Mouse (Mus musculus): ENCODE measurements around the gene Mmd2.

Mmd2 gene

DNA sequence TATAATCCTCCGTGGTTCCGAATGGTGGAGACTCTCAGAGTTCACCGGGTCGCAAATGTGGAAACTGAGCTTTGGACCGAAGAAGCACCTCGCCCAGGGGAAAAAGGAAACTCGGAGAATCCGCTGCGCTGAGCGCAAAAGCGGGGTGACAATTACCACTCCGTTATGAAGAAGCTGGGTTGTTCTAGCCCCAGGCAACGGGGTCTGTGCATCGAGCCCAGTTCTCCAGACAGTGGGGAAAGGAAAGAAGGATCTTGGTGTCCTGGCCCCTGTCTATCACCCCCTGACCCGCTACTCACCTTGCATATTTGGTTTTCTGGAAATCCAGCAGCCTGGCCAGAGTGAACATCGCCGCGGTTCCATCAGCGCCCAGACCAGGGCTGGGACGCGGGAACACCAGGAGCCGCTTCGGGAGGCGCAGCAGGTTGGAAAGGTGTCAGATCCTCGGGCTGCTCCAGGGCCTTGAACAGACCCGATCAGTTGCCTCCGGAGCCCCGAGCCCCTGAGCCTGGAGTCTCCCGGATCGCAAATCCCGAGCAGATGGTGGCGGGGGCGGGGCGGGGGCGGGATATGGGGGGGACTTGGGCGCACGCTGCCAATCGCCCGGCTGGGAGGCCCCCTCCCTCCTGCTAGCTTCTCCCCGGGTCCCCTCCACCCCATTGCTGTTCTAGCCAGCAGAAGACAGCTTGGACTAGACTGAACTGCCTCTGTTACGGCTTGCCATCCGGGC lies at the start of gene Mmd2:
Gene Mmd2, minus strand, starts transcription at position 542 of the 730 bp plus-strand sequence.
- in situ Hi-C loops (cut with MboI, MseI): no loop called here

DNA sequence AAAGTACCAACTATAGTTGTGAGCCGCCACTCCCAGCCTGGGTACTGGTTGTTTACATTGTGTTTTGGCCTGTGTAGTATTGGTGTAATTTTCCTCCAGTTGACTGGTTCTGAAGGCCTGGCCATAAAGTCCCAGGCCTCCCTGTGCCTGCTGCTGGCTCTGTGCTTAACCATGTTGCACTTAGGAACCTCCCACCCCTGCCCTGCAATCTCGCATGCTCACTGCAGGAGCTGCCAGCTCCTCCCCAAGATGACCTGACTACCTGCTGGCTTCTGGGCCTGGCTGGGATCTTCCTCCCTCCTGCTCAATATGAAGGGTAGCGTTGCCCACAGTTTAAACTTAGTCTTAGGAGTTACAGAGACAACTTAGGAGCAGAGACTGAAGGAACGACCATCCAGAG lies 43.7 kb upstream of the Mmd2 start:
- in situ Hi-C loops (cut with MboI, MseI): no loop called here

DNA sequence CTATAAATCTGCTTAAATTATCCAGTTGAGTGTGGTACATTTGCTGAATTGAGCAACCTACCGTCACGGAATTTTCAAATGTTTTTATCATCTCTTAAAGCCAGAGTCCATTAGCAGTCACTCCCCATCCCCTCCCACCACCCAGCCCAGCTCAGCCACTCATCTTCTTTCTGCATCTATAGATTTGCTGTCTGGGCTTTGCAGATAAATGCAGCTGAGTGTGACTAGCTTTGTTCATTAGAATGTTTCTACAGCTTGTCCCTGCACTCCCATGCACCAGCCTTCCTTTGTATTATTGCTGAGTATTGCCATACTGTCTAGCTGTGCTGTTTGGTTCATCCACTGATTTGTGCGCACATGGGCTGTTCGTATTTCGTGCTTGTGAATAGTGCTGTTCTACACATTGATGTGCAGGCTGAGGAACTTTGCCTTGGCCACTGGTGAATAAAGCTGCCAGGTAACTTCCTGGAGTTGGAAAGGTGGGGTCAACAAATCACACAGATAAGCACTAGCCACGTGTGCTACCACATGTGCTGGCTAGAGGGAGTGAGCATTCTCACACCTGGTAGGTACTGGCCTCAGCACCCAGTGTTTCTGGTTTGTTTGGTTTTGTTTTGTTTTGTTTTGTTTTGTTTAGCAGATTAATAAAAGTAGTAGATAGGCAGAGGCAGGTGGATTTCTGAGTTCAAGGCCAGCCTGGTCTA lies 42.3 kb upstream of the Mmd2 start:
- in situ Hi-C loops (cut with MboI, MseI): no loop called here

DNA sequence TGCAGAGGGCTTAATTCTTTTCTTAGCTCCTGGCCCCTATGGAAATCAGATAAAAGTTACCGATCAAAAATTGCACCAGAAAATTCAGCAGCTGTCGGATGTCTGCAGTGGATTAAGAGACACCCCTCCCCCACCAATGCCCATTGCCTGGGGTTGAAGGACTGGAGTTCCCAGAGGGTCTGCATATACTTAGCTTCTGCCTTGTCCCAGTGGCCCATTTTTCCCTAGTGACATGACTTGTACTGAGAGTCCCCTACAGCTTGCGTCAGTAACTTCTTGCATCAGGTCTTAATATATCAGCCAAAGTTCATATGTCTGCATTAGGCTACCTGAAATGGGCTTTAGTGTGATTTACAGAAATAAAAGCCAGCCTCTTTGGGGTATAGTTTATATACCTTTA lies 41.8 kb upstream of the Mmd2 start:
- in situ Hi-C loops (cut with MboI, MseI): no loop called here

DNA sequence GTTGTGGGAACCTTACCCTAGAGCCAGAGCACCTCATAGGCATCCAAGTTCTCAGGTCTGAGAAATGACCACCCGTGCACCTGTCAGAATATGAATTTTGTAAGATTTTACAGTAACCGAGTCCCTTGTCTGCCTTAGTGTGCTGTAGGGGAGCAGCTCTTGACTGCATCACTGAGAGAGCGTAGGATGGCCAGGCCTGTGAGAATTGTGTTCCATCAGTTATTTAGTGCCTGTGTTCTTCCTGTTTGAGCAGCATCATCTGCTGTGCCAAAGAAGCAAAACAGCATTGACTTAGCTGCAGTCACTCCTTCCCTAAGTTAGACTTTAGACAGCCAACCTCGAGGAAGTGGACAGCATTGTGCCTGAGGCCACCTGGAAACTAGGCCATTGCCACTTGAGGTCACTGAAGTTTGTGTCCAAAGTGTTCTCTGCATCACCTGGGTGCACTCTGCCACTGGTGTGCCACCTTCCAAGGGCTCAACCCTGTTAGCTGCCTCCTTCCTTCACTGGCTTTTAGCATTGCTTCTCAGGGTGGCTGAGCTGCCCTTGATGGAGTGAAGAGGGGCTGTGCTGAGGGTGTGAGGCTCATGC lies 41.0 kb upstream of the Mmd2 start:
- in situ Hi-C loops (cut with MboI, MseI): no loop called here

DNA sequence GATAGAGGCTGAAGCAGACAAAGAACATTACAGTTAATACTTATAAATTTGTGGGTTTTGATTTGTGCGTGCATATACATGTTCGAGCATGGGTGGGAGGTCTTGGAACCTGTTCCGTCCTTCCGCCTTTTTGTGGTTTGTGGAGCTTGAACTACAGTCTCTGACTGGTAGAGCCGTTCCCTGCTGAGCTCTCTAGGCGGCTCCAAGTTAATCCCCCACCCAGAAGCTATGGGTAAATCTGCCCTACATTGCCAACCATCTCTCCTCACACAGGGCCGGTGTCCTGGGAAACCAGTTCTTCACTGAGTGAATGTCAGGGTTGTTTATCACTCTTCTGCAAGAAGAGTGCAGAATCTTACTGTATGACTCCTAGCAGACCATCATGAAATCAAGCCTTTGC lies 39.6 kb upstream of the Mmd2 start:
- in situ Hi-C loops (cut with MboI, MseI): no loop called here

DNA sequence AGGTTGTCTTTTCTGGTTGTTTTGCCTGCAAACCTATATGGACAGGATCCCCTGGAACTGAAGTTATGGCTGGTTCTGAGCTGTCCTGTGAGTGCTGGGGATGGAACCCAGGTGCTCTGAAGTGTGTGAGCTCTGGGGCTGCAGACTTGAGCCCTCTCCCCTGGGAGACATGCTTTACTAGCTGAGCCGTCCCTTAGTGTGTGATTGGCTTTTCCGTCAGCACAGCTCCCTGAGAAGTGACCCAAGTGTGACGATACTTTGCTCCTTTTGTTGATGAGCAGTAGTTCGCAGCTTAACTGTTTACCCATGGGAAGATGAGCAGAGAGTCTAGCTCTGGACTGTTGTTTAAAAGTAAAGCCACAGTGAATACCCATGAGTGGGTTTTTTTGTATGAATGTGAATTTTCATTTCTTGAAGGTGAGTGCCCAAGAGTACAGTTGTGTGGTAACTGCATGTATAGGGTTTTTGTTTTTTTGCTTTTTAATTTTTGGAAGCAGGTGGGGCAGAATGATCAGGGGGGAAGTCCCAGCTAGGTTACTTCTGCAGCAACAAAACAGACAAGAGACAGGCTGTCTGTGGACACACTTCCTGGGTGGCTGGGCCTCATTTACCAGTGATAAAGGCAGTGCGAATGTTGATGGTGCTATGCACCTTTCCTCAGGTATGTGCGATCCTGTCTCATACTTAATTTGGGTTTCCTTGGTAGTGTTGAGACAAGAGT lies 32.9 kb upstream of the Mmd2 start:
- in situ Hi-C loops (cut with MboI, MseI): no loop called here

DNA sequence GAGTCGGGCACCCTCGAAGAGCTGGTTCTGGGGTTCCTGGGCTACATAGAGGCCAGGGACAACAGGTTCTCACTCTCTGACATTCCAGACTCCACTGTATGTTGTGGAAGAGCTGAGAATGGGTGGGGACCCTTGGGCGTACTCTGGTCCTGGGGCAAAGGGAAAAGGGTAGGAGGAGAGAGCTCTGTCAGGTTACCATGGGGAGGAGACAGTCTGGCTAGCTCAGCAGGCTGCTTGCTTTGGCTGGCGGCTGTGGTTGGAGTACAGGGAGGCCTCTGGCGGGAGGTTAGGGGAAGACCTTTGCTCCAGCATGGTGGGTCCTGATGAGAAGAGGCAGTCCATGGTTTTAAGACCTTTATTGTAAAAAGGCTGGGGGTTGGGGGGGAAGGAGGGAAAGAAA lies 31.5 kb upstream of the Mmd2 start:
- in situ Hi-C loops (cut with MboI, MseI): no loop called here

DNA sequence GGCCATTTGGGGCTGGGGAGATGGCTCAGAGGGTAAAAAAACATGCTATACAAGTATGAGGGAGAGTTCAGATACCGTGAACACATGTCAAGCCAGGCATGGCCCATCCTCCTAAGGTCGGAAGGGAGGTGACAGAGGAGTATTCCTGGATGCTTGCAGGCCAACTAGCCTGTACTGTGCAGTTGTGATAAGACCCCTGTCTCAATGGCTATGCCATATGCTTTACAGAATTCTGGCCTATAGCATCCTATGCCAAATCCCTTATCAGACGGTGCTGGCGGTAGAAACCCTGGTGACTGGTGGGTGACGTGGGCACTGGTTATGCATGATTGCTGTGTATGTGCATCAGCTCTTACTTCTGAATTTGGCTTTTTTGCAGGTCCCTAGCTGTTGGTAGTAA lies 29.2 kb upstream of the Mmd2 start:
- in situ Hi-C loops (cut with MboI, MseI): no loop called here

DNA sequence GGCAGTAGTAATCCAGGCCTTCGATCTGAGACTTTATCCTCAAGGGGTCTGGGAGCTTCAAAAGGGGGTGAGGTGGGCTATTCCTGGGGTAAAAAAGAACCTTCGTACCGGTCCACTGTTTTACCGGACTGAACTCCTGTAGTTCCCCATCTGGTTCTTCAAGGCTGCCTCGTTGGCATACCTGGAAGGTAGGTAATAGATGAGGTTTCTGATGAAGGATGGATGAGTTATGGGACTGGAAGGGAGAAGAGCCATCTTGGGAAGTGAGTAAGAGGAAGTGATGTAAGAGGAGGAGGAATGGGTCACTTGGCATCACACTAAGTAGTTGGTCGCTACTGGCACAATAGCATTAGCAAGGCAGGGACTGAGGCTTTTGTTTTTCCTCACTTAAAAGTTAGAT lies 21.6 kb upstream of the Mmd2 start:
- in situ Hi-C loops (cut with MboI, MseI): no loop called here

DNA sequence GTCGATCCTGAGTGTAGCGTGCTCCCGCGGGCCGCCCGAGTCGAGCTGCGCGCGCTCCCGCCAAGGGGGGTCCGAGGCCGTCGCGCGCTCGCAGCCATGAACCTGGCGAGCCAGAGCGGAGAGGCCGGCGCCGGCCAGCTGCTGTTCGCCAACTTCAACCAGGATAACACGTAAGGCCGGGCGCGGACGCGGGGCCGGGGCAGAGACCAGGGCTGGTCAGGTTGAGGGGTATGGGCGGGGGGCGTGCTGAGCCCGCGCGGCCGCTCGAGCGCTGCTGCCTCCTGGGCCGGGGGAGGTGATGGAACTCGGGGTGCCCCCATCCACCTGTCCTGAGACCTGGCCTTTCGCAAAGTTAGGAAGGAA lies 21.0 kb upstream of the Mmd2 start:
- in situ Hi-C loops (cut with MboI, MseI): no loop called here

DNA sequence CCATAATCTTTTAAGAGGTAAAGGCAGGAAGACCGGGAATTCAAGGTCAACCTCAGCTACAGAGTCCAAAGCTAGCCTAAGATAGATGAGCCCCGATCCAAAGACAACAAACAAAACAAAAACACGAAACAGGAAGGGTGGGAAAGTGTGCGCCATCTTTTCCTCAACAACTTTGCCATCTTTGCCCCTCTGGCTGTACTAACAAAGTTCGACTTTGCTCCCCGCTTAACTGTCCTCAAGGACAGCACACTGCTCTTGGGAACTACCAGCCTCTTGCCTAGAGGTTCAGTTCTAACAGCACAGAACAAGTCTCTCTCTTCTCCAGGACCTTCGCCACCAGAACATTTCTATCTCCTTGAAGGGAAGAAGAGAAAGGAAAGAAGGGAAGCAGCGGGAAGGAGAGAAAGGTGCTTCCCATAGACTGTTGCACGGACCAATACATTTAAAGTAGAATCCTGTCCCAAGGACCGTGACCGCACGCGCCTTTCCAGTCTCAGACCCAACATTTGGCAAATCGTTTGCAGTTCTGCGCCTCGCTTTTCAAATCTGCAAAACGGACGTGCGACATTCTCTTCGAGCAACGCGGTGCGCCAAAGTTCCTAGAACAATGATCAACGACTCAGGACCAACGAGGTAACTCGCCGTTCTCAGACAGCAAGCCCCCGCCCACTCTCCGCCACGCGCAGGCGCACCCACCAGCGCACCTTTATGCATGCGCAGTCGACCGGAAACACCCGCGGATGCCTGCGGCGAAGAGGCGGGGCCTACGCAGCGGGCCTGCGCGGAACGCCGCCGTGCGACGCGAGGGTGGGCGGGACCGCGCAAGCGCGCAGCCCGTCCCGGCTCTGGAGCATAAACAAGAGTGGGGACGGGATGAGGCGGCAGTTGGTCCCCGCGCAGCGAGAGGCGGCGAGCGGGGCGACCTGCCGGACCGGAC lies 20.4 kb upstream of the Mmd2 start:
- in situ Hi-C loops (cut with MboI, MseI): no loop called here

DNA sequence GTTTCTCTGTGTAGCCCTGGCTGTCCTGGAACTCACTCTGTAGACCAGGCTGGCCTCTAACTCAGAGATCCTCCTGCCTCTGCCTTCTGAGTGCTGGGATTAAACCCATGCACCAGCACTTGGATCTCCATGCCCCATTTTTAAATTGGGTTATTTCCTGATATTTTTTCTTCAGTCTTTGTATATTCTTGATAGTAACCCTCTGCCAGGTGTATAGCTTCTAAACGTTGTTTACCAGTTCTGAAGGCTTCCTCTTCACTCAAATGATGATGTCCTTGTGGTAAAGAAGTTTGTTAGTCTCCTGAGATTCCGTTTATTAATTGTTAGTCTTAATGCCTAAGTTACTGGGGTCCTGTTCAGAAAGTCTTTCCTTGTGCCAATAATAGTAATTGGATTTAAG lies 18.8 kb upstream of the Mmd2 start, which contains the start of gene Wipi2:
Gene Wipi2, plus strand, starts transcription at position 301 of the 400 bp plus-strand sequence.
- in situ Hi-C loops (cut with MboI, MseI): no loop called here

DNA sequence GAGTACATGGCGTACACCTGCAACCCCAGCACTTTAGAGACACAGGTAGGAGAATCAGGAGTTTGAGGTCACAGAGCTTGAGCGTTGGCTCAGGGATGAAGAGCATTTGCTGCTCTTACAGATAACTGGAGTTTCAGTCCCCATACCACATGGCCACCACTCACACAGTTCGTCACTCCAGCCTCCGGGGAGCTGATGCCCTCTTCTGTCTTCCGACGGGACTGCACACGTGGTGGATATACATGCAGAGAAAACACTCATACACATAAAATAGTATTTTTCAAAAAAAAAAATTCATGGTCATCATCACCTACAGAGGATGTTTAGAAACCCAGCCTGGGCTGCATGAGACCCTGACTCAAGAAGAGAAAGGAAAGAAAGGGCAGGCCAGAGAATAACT lies 14.5 kb upstream of the Mmd2 start:
- in situ Hi-C loops (cut with MboI, MseI): no loop called here

DNA sequence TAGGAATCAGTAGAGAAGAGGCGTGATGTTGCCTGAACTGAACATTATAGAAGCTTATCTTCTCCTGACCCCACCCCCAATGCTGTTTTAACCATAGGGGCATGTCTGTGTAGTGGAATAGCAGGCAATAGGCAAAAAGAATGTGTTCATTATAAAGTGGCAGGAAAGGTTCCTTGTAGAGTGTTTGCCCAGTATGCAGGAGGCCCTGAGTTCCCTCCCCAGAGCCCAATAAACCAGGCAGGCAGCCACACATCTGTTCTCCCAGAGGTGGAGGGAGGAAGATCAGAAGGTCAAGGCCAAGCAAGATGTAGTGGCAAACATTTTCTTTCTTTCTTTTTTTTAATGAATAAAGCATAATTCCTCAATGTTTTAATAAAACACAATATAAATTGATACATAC lies 13.5 kb upstream of the Mmd2 start:
- in situ Hi-C loops (cut with MboI, MseI): no loop called here

DNA sequence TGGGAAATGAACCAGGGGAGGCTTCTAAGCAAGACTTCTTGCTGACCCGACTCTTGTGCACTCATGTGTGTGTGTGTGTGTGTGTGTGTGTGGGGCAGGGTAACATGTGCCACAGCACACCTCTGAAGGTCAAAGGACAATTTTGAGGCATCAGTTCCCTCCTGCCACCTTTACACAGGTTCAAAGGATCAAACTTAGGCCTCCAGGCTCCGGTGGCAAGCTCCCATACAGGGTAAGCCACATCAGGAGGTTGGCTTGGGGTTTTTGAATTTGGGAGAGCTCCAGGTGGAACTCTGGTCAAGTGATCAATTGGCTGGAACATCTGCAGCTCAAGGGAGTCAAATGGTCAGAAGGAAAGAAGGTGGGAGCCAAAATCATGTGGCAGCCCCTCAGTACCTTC lies 12.8 kb upstream of the Mmd2 start:
- in situ Hi-C loops (cut with MboI, MseI): no loop called here

DNA sequence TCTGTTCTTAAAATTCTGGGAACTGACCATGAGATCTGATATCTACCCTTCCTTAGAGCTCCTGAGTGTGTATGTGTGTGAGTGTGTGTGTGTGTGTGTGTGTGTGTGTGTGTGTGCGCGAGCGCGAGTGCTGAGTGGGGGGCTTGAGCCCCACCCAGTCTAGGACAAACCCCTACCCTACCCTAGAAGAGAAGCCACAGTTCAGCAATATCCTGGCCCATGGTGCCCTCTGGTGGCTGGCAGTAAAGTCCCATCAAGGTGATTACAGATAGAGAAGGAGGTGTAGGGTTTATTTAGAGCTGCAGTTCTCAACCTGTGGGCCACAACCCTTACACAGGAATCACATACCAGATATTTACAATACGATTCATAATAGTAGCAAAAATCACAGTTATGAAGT lies 11.3 kb upstream of the Mmd2 start:
- in situ Hi-C loops (cut with MboI, MseI): no loop called here

DNA sequence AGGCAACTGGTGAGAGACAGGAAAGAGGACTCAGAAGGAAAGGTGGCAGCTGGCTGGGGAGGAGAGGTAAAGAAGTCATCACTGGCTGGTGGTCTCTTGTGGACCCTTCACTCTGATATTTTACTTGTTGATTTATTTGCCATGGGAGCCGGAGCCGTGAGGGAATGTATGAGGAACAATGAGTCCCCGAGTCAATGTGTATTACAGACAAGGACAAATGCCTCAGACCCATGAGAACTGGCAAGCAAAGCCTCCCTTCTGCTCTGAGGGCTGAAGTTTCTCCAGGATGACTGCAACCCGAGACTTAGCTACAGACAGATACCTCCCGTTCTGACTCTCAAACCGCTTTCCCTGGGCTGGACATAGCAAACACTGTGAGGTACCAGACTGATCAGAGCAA lies 7.7 kb upstream of the Mmd2 start:
- in situ Hi-C loops (cut with MboI, MseI): no loop called here

DNA sequence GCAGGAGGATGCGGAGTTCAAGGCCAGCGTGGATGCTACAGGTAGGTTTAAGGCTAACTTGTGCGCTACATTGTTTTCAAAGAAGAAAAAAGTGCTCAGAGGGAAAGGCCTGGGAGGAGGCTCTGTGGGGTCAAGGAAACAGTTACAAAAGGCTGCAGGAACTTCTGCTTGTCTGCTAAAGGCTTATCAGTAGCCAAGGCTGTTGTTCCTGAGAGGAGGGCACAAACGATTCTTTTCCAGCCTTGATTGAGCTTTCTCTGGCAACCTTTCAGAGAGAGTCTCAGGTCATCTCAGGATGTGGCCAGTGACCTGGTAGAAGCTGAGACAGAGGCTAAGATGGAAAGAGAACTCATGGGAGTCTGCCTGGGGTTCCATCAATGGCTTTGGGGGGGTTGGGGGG lies 7.0 kb upstream of the Mmd2 start:
- in situ Hi-C loops (cut with MboI, MseI): no loop called here

DNA sequence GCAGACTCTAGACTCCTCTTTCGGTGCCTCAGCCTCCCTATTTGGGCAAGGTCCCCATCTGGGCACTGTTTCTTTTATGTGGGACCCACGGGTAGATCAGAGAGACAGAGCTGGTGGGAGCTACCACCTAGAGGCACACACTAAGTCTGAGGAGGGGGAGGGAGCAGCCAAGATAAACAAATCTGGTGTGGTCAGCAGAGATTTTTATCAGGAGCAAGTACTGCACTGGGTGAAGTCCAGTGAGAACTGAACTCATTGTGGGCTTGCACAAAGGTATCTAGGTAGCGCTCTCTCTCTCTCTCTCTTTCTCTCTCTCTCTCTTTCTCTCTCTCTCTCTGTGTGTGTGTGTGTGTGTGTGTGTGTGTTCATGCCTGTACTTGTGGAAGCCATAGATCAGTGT lies 5.9 kb upstream of the Mmd2 start:
- in situ Hi-C loops (cut with MboI, MseI): no loop called here

DNA sequence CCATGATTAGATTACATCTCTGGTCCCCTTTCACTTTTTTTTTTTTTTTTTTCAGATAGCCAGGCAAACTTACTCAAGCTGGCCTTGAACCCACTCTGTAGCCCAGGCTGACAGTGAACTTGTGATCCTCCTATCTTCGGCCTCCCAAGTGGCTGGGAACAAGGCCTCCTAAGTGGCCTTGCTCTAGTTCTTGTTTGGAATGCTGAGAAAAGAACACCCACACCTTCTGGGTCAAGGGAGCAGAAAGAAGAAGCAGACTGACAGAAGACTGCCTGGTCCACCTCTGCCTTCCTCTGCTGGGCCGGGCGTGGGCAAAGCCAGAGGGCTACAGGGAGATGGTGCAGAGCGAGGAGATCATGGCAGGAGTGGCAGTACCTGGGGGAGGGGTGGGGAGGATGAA lies 1.8 kb upstream of the Mmd2 start:
- in situ Hi-C loops (cut with MboI, MseI): no loop called here

DNA sequence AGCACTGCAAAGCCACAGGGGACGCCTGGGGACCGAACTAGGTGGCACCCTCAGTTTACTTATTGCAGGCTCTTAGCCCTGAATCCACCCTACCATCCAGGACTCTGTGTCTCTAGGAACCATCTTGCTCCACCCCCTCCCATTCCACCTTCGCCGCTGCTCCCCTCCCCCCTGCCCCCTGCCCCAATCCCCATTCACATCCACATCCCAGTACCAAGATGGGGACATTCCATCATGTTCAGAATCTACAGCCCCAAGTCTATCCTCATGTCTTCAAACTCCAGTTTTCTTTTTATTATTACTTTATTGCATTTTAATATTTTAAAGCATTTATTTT lies 357 bp upstream of the Mmd2 start:
- in situ Hi-C loops (cut with MboI, MseI): no loop called here

Measured in regulatory T cell (primary cell).